Mouse (Mus musculus) kidney, embryonic 14.5 days (tissue): Measurements from ENCODE around the gene Zfp689. TPM values are rescaled to one million over a fixed set of nuclear protein-coding genes. Genes with fewer than 3 reads are reported as not detected.

ENCODE experiments used
- ATAC-seq: fragments of 200-750 bp; cut with Nextera tagmentation; 2 replicates; pipeline ENCODE4 v1.8.0; 2017; ENCODE audit warnings: moderate number of reproducible peaks, mild to moderate bottlenecking, moderate TSS enrichment, moderate library complexity; ENCODE audit not compliant: low FRiP score, low TSS enrichment
- H3K27ac ChIP-seq: fragments of 300-500 bp; sonication (generic); 2 replicates; pipeline ENCODE4 v1.5.1; 2014; ENCODE audit warnings: low read depth, mild to moderate bottlenecking, low read length, moderate library complexity, mixed read lengths
- H3K27me3 ChIP-seq: fragments of 300-500 bp; sonication (generic); 2 replicates; pipeline ENCODE4 v1.6.1; 2014; ENCODE audit warnings: mild to moderate bottlenecking, low read length; ENCODE audit not compliant: control insufficient read depth, insufficient read depth
- H3K36me3 ChIP-seq: fragments of 300-500 bp; sonication (generic); 2 replicates; pipeline ENCODE4 v1.6.1; 2014; ENCODE audit warnings: low read length, mixed read lengths; ENCODE audit not compliant: control insufficient read depth, insufficient read depth
- H3K4me1 ChIP-seq: fragments of 300-500 bp; sonication (generic); 2 replicates; pipeline ENCODE4 v1.6.1; 2014; ENCODE audit warnings: low read length, mixed read lengths; ENCODE audit not compliant: control insufficient read depth, insufficient read depth
- H3K4me2 ChIP-seq: fragments of 300-500 bp; sonication (generic); replicated peaks from 2 replicates; pipeline ENCODE4 v1.6.1; 2014; ENCODE audit warnings: low read depth, mild to moderate bottlenecking, low read length
- H3K4me3 ChIP-seq: fragments of 300-500 bp; sonication (generic); 2 replicates; pipeline ENCODE4 v1.5.1; 2014; ENCODE audit warnings: mild to moderate bottlenecking, low read length
- H3K9ac ChIP-seq: fragments of 300-500 bp; sonication (generic); 2 replicates; pipeline ENCODE4 v1.6.1; 2014; ENCODE audit warnings: low read depth, mild to moderate bottlenecking, low read length, moderate library complexity
- H3K9me3 ChIP-seq: fragments of 300-500 bp; sonication (generic); 2 replicates; pipeline ENCODE4 v1.6.1; 2016; ENCODE audit warnings: low read length; ENCODE audit not compliant: control insufficient read depth
- WGBS: fragments of 180-500 bp; shearing (Covaris S2); extraction: QIAGEN DNeasy Blood & Tissue Kit; methylation state at CpG from one replicate; pipeline ENCODE4 v1.1.7; 2014; 5-methylcytosine and 5-hydroxymethylcytosine counted together
- polyA plus RNA-seq: library from polyadenylated mRNA; unstranded; fragments of >200 nt; fragmentation: Nextera tagmentation; extraction: Ambion mirVana; gene quantifications from 2 replicates; pipeline ENCODE4 v1.2.1, GENCODE M21; 2014

Zfp689 gene
- polyA plus RNA-seq, 1 experiment from 2014 or later: 10.8 TPM

- ATAC-seq: no peak
- Histone ChIP-seq H3K4me1 (peaks cover 12% of the 10 kb centered on the region; the same call in 1 of the 2 replicates), H3K4me3 (peak overlapping the region; percentile 98), H3K9ac (peak overlapping the region; percentile 96), H3K4me2 (peak overlapping the region; percentile 94), H3K36me3 (peaks cover 54% of the 10 kb centered on the region), H3K9me3 (no peaks in the 10 kb centered on the region), H3K27me3 (no peaks in the 10 kb centered on the region), H3K27ac (peak overlapping the region; percentile 98)
- 4% methylated on average over 48 of the region's 48 CpGs for WGBS
These were observed 30.6 kb upstream of the Zfp689 start for GRCm38 (mm10) chr7:127479318-127480225.

GRCm38 (mm10) chr7:127478635-127479317, 29.8 kb upstream of the Zfp689 start, which contains the start of gene Fbrs:
Gene Fbrs, plus strand, starts transcription at chr7:127479199.
- H3K27ac ChIP-seq: peak within 1 kb of the TSS; percentile 98
- H3K9me3 ChIP-seq: no peaks in the 10 kb centered on the region
- peaks cover 54% of the 10 kb centered on the region for H3K36me3 ChIP-seq
- peak; percentile 84 for ATAC-seq
- no peaks in the 10 kb centered on the region for H3K27me3 ChIP-seq
- H3K9ac ChIP-seq: peak within 1 kb of the TSS; percentile 96
- under 1% methylated on average over 58 of the region's 62 CpGs for WGBS
- peaks cover 12% of the 10 kb centered on the region; the same call in 1 of the 2 replicates for H3K4me1 ChIP-seq
- peak within 1 kb of the TSS; percentile 98 for H3K4me3 ChIP-seq
- peak within 1 kb of the TSS; percentile 94 for H3K4me2 ChIP-seq

- peak overlapping the region; percentile 94 for H3K4me2 ChIP-seq
- peak overlapping the region; percentile 98 for H3K4me3 ChIP-seq
- no peaks in the 10 kb centered on the region for H3K9me3 ChIP-seq
- peaks cover 12% of the 10 kb centered on the region; the same call in 1 of the 2 replicates for H3K4me1 ChIP-seq
- peak; percentile 95 for ATAC-seq
- H3K36me3 ChIP-seq: peaks cover 50% of the 10 kb centered on the region
- no peaks in the 10 kb centered on the region for H3K27me3 ChIP-seq
- H3K9ac ChIP-seq: peak overlapping the region; percentile 96
- under 1% methylated on average over 50 of the region's 50 CpGs for whole genome bisulfite sequencing
- H3K27ac ChIP-seq: peak overlapping the region; percentile 98
These were observed 29.0 kb upstream of the Zfp689 start for GRCm38 (mm10) chr7:127477687-127478634.

GRCm38 (mm10) chr7:127476855-127477254, 27.9 kb upstream of the Zfp689 start:
- Histone ChIP-seq H3K9ac (peak overlapping the region; percentile 96; the same call in 1 of the 2 replicates), H3K27ac (no peak overlapping the region), H3K4me2 (peak overlapping the region; percentile 61), H3K4me1 (peaks cover 21% of the 10 kb centered on the region), H3K4me3 (peak overlapping the region; percentile 98; the same call in 1 of the 2 replicates), H3K36me3 (peaks cover 39% of the 10 kb centered on the region), H3K9me3 (no peaks in the 10 kb centered on the region), H3K27me3 (no peaks in the 10 kb centered on the region)
- ATAC-seq: no peak
- 84% methylated on average over 4 of the region's 4 CpGs for WGBS

GRCm38 (mm10) chr7:127476336-127476735, 27.4 kb upstream of the Zfp689 start:
- no peak overlapping the region for H3K4me2 ChIP-seq
- H3K9me3 ChIP-seq: no peaks in the 10 kb centered on the region
- peaks cover 22% of the 10 kb centered on the region for H3K4me1 ChIP-seq
- H3K9ac ChIP-seq: no peak overlapping the region
- H3K27me3 ChIP-seq: no peaks in the 10 kb centered on the region
- ATAC-seq: no peak
- H3K36me3 ChIP-seq: peaks cover 36% of the 10 kb centered on the region
- no peak overlapping the region for H3K4me3 ChIP-seq
- H3K27ac ChIP-seq: no peak overlapping the region
- WGBS: 94% methylated on average over 11 of the region's 11 CpGs

GRCm38 (mm10) chr7:127475186-127475740, 26.3 kb upstream of the Zfp689 start:
- H3K9ac ChIP-seq: no peak overlapping the region
- H3K36me3 ChIP-seq: peaks cover 33% of the 10 kb centered on the region
- no peak overlapping the region for H3K4me3 ChIP-seq
- no peaks in the 10 kb centered on the region for H3K9me3 ChIP-seq
- H3K27me3 ChIP-seq: no peaks in the 10 kb centered on the region
- no peak overlapping the region for H3K4me2 ChIP-seq
- no peak for ATAC-seq
- 89% methylated on average over 11 of the region's 11 CpGs for WGBS
- no peak overlapping the region for H3K27ac ChIP-seq
- peaks cover 18% of the 10 kb centered on the region for H3K4me1 ChIP-seq

GRCm38 (mm10) chr7:127474378-127475070, 25.6 kb upstream of the Zfp689 start:
- no peaks in the 10 kb centered on the region for H3K9me3 ChIP-seq
- H3K4me2 ChIP-seq: no peak overlapping the region
- WGBS: 80% methylated on average over 6 of the region's 6 CpGs
- peaks cover 13% of the 10 kb centered on the region for H3K4me1 ChIP-seq
- no peak for ATAC-seq
- H3K36me3 ChIP-seq: peaks cover 31% of the 10 kb centered on the region
- no peak overlapping the region for H3K27ac ChIP-seq
- H3K27me3 ChIP-seq: no peaks in the 10 kb centered on the region
- no peak overlapping the region for H3K9ac ChIP-seq
- H3K4me3 ChIP-seq: no peak overlapping the region

GRCm38 (mm10) chr7:127473705-127474104, 24.7 kb upstream of the Zfp689 start:
- Histone ChIP-seq H3K4me1 (peaks cover 13% of the 10 kb centered on the region), H3K27me3 (no peaks in the 10 kb centered on the region), H3K9ac (no peak overlapping the region), H3K9me3 (no peaks in the 10 kb centered on the region), H3K4me2 (no peak overlapping the region), H3K36me3 (peaks cover 31% of the 10 kb centered on the region), H3K27ac (no peak overlapping the region), H3K4me3 (no peak overlapping the region)
- ATAC-seq: no peak
- WGBS: 91% methylated on average over 5 of the region's 5 CpGs
